Mouse (Mus musculus): ENCODE measurements at regions not wholly inside any gene's neighbourhood (a gene's known extent, or its start where the extent isn't known, plus 50 kb on each side); places are given as distances from the start of the nearest gene placed in this dataset.

DNA sequence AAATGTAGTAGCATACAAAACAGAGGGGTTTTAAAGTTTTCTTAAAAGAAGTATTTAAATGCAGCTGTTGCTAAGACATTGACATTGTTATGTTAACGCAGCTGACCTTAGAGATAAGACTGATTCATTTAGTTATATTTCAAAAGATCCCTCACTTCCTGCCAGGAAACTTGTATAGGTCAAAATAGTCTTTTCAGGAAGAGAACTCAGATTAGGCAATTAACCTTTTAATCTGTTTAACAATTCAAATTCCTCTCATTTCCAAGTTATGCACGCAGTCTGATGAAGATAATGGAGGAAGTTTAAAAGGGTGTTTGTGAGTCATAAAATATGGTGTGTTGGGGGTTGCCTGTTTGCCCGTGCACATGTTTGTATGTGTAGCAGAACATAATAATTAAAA is 448.5 kb downstream of the Tmtc2 start:
- no peak for DNase-seq (ENCODE audit: extremely low spot score, low spot score)

GRCm38 (mm10) chr10:105120229-105120628 is 454.0 kb downstream of the Tmtc2 start:
- no peak for DNase-seq (ENCODE audit: extremely low spot score, low spot score)

DNA sequence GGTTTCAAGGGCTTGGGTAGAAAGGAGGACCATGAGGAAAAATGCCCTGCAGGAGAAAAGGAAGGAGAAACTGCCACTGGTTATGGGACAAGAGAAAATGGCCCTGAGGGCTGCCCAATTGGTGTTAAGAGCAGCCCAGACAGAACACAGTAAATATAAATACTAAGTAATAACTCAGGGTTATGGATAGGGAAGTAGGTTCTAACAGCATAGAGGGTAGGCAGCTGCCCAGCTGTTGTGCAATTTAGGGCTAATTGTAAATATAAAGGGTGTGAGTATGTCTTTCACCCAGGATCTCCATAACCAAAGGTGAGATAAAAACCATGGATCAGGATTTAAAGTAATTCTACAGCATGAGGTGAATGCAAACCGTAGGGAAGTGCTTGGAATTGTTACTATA is 458.1 kb downstream of the Tmtc2 start:
- no peak for DNase-seq (ENCODE audit: extremely low spot score, low spot score)

DNA sequence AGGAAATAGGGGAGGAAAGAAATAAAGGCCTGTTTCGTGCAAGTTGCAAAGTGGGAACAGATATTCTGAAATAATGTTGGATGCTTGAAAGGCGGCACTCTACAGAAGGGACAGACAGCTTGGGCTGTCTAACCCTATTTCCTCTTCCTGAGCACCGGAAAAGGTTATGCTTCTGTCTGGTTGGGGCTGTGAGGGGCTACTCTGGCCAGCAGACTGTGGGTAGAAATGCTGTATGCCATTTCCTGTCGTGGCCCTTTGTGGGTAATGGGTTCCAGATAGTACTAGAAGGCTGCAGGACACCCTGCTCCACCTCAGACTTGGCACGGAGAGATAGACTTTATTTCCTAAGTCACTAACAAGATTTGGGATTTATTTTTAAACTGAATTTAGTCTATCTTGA is 459.3 kb downstream of the Tmtc2 start:
- DNase-seq (ENCODE audit: extremely low spot score, low spot score), result no peak

DNA sequence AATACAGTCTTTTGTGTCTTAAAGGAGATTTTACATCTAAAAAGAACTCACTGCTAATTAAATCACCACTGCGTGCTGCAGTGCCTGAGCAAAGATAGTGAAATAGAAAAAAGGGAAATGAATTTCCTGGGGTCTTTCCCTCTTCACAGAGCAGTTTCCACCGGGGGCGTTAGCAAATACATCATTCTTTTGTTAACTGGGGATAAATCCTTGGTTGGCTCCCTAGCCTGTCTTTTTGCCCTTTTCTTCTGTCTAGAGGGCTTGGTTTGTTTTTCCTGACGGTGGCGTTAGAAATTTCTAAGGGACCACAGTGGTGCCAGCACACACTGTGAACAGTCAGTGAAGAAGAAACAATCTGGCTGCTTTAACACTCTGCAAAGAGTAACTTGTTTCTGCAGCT is 464.0 kb downstream of the Tmtc2 start:
- no peak for DNase-seq (ENCODE audit: extremely low spot score, low spot score)

GRCm38 (mm10) chr10:105097045-105097331 is 477.3 kb downstream of the Tmtc2 start:
- no peak for DNase-seq (ENCODE audit: extremely low spot score, low spot score)

- DNase-seq (ENCODE audit: extremely low spot score, low spot score), result no peak
These were observed 477.8 kb downstream of the Tmtc2 start for GRCm38 (mm10) chr10:105096323-105097044.

DNA sequence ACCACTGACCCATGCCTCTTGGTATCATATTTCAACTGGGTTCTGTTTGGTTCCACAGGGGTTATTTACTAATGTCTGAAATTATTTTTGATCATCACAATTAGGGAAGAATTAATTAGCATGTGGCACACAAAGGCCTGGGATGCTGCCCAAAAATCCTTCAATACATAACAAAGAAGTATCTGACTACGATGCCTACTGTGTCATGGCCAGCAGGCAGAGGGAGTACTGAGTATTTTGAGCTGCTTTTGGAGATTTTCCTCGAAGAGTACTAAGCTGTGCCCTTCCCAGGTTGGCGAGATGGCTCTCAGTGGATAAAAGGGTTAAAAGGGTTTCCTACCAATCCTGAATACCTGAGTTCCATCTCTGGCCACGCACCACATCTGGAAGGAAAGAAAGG is 478.5 kb downstream of the Tmtc2 start:
- DNase-seq (ENCODE audit: extremely low spot score, low spot score), result no peak

- DNase-seq (ENCODE audit: extremely low spot score, low spot score), result no peak
These were observed 497.4 kb downstream of the Tmtc2 start for GRCm38 (mm10) chr10:105076892-105077291.

DNA sequence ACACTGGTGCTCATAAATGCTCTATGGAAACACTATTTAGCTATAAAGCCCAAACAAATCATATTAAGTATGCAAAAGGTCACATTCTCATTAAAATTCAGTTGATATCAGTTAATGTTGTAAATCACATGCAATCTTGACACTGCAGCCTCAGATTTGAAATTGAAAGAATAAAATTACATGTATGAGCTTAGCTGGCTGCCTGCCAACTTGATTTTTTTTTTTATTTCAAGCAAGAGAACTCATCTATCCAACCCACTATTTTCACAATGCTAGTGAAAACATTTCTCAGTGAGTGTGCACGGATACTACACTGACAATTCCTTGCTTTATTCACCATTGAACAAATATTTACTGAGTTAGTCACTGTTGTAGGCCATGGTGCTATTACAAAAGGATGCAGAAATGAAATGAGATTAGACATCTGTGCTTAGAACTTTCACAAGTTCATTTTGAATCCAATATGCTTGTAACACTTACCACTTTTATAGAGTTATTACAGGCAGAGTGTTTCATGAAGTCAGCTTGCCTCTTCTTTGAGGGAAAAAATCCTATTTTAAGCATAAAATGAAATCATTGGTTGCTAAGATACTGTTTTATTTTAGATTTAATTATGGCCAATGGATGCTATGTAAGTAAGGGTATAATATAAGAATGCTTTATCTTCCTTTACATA is 539.4 kb downstream of the Tmtc2 start:
- DNase-seq (ENCODE audit: extremely low spot score, low spot score), result no peak

- DNase-seq (ENCODE audit: extremely low spot score, low spot score), result peak; percentile 19
These were observed 553.7 kb downstream of the Tmtc2 start for GRCm38 (mm10) chr10:105020471-105021120.

DNA sequence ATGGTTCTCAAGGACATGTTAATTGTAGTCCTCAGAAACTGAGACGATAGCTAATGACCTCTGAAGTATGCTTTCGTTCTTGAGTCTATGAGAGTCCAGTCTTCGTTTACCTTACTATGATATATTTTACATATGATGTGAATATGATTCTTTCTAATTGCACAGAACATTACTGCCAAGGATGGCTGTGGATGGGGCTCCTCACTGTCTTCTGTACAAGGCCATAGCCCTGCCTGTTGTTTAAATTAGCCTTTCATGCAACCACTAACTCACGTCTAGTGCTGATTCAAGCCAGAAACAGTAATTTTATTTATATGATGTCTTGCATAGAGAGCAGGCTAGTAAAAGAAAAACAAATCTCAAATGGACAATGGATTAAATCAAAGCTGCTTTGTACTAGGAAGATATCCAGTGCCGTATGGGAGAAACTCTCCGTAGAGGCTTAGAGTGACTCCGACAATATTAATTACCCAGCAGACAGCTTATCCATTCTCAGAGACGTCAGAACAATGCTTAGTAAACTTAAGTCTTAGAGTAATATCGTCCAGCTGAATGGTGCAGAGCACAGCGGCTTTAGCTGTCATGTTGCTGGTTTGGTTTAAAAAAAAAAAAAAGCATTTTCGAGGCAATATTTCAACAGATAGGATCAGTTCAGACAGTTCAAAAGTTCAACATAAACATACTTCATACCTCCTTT is 554.3 kb downstream of the Tmtc2 start:
- no peak for DNase-seq (ENCODE audit: extremely low spot score, low spot score)
